Mouse (Mus musculus) CD4-positive helper T cell, adult 2 months (primary cell): ENCODE results near the gene Mfap2.

Experiments
- DNase-seq: peaks from one replicate; pipeline ENCODE4 v3.0.0-alpha.2; 2012; ENCODE audit warnings: low read depth, missing footprints, low spot score

The Mfap2 gene

DNA sequence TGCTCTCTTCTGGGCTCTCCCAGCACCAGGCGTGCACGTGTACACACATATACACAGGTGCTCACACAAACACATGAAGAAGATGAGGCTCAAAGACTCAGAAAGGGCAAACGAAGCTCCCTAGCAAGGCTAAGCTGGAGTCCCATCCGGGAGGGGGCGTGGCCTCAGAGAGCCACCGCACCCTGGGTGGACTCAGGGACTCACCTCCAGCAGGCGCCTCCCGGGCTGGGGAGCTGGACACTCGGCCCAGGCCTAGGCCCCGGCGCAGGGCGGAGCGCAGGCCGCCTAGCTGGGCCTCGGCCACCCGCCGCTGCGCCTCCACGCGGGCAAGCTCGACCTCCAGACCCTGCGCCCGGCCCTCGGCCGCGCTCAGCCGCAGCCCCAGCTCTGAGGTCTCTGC lies 14.8 kb downstream of the Mfap2 start:
- no peak for DNase-seq

DNA sequence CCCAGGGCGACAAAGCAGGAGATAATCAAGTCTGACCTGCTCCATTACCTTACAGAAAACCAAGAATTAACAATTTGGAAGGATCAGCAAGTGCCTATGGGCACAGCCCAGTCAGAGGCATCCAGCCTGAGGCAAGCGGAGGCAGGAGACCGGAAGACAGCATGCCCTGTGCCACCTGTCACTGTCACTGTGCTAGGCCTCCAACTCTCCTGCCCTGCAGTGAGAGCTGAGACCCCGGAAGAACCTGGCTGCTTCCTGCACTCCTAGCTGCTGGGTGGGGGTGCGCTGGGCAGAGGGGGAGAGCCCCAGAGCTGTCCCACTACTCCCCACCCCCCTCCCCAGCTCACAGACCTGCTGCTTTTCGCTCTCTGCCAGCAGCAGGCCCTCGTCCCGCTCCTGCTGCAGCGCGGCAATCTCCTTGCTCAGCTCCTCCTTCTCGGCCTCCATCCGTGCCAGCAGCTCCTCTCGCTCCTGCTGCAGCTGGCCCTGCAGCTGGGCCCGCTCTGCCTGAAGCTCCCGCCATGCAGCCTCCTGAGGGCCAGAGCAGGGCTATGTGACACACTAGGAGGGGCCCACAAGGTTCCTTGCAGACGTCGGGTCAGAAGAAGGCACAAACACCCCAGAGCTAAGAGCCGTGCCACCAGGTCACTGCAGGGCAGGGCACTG lies 20.5 kb downstream of the Mfap2 start:
- no peak for DNase-seq

DNA sequence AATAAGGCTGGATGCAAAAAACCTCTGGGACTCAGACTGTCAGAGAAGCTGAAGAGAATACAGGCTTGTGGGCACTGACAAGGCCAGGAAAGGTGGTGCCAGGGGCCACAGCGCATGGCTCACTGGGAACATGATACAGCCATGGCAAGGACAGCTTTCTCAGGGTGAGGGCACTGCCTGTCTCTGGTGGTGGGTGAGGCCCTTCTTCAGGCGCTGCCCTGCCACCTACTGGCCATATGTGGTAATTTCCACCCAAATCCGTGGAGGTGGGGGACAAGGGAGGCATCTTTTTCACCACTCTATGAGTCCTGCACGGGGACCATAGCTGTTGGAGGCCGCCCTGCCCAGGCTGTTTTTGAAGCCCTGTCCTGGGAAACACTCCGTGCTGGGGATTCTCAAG lies 21.5 kb downstream of the Mfap2 start:
- DNase-seq: peak; percentile 77

GRCm38 (mm10) chr4:141033606-141034549 lies 23.7 kb downstream of the Mfap2 start:
- DNase-seq: no peak

GRCm38 (mm10) chr4:141041117-141041516 lies 30.9 kb downstream of the Mfap2 start:
- no peak for DNase-seq

DNA sequence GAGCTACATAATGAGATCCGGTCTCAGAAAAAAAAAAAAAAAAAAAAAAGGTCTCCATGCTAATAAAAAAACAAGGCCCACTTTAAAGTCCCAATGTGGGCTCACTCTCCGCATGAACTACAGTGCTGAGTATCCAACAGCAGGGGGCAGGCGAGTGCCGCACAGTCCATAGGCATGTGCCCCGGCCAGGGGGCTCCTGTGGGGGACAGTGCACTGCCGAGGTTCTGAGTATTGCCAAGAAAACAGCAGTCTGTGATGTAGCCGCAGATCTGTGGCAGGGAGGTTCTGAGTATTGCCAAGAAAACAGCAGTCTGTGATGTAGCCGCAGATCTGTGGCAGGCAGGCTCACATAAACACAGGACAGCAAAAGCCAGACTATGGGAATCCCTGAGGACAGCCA lies 34.6 kb downstream of the Mfap2 start:
- DNase-seq: peak; percentile 54

- DNase-seq: no peak
Observed at GRCm38 (mm10) chr4:141048810-141049475, 38.7 kb downstream of the Mfap2 start.

DNA sequence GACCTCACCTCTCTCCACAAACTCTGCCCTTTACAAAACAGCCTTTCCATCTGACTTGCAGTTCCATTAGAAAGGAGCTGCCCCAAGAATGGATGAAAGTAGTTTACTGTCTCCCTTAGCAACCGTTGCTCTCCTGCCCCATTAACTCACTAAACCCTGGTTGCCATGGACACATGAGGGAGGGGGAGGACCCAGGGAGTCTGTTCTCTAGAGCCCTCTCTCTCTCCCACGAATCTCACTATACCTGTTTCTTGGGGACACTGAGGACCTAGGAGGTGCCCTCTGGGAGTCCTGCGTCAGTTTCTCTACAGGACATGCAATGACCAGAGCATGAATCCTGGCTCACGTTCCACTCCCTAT lies 39.2 kb downstream of the Mfap2 start:
- no peak for DNase-seq

- DNase-seq: no peak
Observed at GRCm38 (mm10) chr4:141052442-141052841, 42.2 kb downstream of the Mfap2 start.

DNA sequence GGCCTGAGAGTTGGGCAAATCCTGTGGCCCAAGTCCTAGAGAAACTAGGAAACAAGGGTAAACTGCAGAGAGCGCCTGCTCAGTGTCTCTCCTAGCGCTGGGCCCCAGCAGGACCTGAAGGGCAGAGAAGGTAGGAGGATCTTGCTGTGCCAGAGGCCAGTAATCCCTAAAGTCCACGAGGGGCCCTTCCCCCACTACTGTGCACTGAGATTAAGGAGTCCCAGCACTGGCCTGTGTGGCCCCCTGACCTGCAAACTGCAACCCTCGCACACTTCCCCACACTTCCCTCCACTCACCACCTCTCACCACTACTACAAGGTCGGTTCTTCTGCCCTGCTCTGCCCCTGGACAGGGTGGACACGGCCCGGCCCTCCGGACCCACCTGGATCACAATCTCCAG lies 42.9 kb downstream of the Mfap2 start:
- no peak for DNase-seq

DNA sequence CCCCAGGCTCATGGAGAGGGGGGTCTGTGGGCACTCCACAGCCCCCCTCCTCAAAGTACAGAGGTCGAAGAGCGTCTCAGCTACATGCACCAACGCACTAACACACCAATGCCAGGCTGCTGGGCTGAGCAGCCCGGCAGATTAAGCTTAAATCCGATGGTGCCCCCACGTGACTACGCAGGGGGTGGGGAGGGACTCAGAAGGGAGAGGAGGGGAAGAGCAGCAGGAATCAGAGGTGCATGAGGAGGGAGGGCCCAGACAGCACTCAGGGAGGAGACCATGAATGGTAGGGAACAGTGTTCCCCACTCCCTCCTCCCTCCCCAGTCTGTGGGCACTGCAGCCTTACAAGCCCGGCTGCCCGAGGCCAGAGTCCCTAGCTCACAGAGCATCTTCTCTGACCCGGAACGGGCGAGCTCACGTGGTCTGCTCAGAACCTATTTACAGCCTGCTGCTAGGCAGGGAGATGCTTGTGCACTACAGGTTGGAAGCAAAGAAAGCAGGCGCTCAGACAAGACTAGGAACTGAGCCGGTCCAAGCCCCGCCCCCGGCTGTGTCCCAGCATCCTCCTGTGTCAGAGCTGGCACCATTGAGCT lies 43.4 kb downstream of the Mfap2 start:
- no peak for DNase-seq

DNA sequence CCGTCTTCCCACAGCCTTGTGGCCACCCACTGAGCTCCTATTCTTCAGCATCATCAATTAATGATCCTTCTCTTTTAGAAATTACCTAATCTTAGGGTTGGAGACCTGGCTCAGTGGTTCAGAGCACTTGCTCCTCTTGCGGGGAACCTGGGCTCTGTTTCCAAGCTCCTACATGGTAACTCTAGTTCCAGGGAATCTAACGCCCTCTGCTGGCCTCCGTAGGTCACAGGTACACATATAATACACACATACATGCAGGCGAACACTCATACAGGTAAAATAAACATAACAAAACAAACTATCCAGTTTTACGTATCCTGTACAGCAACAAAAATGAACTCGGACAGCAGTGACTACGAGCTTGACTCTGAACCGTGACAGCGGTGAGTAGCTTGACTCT lies 46.8 kb downstream of the Mfap2 start:
- no peak for DNase-seq

GRCm38 (mm10) chr4:141058835-141059234 lies 48.6 kb downstream of the Mfap2 start:
- no peak for DNase-seq

DNA sequence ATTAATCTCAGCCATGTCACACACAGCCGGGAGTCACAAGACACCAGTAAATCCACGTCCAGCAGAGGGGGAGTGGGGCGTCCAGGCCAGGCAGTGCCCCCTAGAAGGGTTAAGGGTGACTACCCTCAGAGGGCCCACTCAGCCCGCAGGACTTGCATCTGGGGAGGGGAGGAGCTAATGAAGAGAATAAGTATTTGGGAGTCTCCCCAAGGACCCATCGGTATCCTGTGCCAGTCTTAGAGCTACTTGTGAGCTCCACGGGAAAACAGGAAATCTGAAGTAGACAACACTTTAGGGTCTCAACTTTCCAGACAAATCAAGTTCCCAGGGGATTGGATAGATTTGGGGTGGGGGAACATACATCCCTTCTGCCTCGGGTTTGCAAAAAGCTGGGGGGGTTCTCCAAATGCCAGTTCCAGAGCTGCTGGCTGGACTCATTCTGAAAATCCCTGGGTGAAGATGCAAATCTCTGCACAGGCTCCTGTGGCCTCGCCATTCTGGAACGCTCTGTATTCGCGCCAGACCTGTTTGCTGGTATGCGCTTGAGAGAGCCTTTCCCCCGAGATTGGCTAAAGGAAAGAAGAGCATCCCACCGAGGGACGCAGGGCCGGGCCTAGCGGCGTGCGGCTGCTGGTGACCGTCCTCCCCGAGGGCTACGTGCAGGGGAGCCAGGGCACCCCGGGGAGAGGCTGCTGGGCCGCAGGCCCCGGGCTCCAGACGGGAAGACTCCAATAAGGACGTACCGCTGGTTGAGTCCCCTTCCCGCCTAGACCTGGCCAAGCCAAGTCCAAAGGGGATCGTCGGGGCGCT lies 49.6 kb downstream of the Mfap2 start:
- DNase-seq: no peak

GRCm38 (mm10) chr4:141060426-141061301 lies 50.4 kb downstream of the Mfap2 start, which contains the start of gene Crocc:
Gene Crocc, minus strand, starts transcription at chr4:141060550.
- peak; percentile 99 for DNase-seq

DNA sequence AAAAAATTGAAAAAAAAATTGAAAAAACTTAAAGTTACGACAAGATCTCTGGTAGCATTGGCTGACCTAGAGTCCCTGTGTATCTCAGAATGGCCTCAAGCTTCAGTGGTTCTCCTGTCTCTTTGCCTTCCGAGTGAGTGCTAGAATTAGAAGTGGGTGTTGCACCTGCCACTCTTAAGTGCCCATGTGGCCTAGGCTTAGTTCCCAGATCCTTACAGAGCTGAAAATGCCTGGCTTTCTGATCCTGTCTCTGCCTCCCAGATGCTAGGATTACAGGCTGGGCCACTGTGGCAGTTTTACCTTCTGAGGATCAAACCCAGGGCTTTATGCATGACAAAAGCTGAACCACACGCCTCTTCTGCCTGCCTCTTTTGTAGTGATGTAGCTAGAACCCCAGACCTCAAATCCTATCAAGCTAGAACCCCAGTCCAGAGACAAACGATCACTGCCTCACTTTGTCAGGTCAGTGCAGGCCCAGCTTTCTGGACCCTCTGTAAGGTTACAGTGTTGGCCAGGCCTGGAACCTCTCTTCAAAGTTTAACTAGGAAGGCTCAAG lies 54.0 kb downstream of the Mfap2 start:
- no peak for DNase-seq

DNA sequence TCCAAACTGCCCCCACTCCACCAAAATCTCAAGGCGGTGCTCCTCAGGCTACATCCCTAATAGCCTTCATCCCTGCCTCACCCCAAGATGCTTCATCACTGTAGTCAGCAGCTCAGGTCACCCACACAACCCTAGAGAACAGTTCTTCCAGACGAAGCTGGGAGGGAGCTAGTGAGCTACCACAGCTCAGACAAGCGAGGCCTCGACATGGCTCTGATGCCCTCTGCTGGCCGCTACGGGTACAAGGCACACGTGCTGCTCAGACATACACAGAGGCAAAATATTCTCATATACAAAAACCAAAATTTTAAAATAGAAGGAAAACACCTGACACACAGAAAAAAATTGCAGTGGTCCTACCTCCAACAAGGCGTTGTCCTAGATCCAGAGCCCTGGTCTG lies 54.9 kb downstream of the Mfap2 start:
- peak; percentile 89 for DNase-seq
